Mouse (Mus musculus): ENCODE data around the gene Dera. TPM values are rescaled to one million over a fixed set of nuclear protein-coding genes. Genes with fewer than 3 reads are reported as not detected.
A peak's percentile ranks its signal among the peaks of the same experiment; 100 is the strongest.

Gene Dera
- polyA plus RNA-seq, 1 experiment from 2014 or later, result 11.1 TPM

DNA sequence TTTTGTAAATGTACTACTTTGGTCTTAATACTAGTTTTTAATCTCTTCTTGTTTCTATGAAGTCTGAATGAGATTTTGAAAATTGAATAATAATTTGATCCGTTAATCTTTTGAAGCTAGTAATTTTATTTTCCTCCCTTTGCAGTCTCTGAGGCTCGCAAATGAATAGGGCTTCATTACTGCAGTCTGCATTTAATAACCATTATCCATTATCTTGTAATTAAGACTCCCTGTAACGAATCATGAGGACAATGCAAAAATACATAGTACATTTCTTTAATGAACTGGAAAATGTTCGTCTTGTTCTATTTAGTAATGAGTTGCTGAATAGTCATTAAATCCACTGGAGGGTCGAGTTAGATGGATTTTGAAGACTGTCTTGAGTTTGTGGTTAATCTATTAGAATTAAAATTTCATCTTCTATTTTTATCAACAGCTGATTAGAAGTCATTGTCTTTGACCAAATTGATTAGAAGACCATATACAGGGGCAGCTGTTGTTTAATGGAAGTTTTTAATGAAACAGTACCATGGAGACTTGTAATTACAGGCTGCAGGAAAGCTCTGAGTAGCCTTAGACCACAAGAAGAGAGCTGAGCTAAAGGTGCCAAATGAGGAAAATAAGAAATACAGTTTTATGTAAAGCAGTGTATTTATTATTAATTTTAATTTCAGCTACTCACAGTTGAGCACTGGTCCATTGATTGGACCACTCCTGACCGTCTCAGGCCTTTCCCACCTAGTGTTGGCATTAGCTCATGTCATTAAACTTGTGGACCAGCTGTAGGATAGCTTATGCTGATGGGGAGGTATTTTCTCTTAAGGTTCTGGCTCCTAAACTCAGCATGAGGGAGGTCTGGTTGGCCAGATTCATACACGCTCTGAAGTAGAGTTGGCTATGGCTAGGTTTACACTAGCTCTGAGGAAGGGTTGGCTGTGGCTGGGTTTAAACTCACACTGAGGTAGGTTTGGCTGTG is 70.0 kb downstream of the Dera start:
- Histone ChIP-seq H3K4me2 (no peak overlapping the region), H3K4me1 (no peaks in the 10 kb centered on the region), H3K9me3 (no peaks in the 10 kb centered on the region), H3K36me3 (replicated peaks) (no peaks in the 10 kb centered on the region), H3K9ac (no peak overlapping the region), H3K27ac (no peak overlapping the region), H3K27me3 (replicated peaks) (no peaks in the 10 kb centered on the region), H3K4me3 (no peak overlapping the region)
- ATAC-seq (replicated peaks), result no peak
- 65% methylated on average over 7 of the region's 7 CpGs for WGBS

GRCm38 (mm10) chr6:137825022-137825613 is 70.8 kb downstream of the Dera start:
- no peak overlapping the region for H3K4me3 ChIP-seq
- no peak; the same call in 1 of the 2 replicates for ATAC-seq (replicated peaks)
- H3K27ac ChIP-seq, result no peak overlapping the region
- no peak overlapping the region for H3K4me2 ChIP-seq
- no peaks in the 10 kb centered on the region for H3K27me3 ChIP-seq (replicated peaks)
- H3K4me1 ChIP-seq, result no peaks in the 10 kb centered on the region
- no peak overlapping the region for H3K9ac ChIP-seq
- WGBS, result 91% methylated on average over 5 of the region's 5 CpGs
- H3K9me3 ChIP-seq, result no peaks in the 10 kb centered on the region
- no peaks in the 10 kb centered on the region for H3K36me3 ChIP-seq (replicated peaks)

DNA sequence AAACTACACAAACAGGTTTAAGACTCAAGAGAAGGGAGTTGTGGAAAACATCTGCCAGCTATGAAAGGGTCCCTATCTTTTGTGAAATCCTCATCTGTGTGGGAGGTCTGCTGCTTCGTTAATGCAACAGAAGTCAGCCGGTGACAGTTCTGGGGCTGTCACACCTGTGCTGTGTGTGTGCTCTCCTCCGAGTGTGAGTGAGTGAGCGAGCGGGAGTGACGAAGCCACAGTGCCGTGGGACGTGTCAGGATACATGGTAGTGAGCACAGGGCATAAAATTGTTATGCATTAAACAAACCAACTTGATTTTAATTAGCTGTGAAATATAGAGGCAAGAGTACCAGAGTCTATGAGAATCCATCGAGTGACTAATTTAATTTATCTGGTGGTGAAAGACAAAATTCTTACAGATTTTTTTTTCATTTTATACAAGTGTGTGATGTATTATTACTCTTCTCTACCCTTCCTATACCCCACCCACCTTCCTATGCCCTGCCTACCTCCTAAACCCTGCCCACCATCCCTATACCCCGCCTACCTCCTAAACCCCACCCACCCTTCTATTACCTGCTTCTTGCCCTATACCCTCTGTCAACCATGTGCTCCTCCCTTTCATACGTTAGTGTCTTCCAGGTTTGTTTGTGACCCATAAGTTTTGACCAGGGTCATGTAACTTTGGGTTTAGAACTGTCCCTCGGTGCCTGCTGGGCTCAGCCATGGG is 74.9 kb downstream of the Dera start:
- Histone ChIP-seq H3K4me2 (no peak overlapping the region), H3K9ac (no peak overlapping the region), H3K4me3 (no peak overlapping the region), H3K27me3 (replicated peaks) (no peaks in the 10 kb centered on the region), H3K4me1 (no peaks in the 10 kb centered on the region), H3K27ac (no peak overlapping the region), H3K9me3 (no peaks in the 10 kb centered on the region), H3K36me3 (replicated peaks) (no peaks in the 10 kb centered on the region)
- ATAC-seq (replicated peaks), result peak; percentile 69
- 84% methylated on average over 12 of the region's 12 CpGs for WGBS

GRCm38 (mm10) chr6:137836799-137837198 is 82.5 kb downstream of the Dera start:
- 93% methylated on average over 13 of the region's 13 CpGs for WGBS
- no peak for ATAC-seq (replicated peaks)
- H3K27me3 ChIP-seq (replicated peaks), result no peaks in the 10 kb centered on the region

DNA sequence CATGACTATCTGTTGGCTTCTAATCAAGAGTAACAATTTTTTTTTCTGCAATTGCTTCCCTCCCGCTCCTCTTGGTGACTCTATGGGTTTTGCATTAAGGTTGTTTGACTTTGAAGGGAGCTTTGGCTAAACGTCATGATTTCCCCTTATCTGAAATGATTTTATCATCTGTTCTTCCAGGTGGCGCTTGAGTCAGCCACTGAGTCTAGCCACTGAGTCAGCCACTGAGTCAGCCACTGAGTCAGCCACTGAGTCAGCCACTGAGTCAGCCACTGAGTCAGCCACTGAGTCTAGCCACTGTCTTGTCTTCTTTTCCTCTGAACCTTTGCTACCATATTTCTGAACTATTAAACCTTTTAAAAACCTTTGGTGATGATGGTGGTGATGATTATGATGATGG is 89.0 kb downstream of the Dera start:
- no peak for ATAC-seq (replicated peaks)
- Histone ChIP-seq H3K27ac (no peak overlapping the region), H3K4me1 (no peaks in the 10 kb centered on the region)

More at GRCm38 (mm10) chr6:137836799-137837198, 82.5 kb downstream of the Dera start:
- Histone ChIP-seq H3K27ac (no peak overlapping the region), H3K9ac (no peak overlapping the region), H3K9me3 (no peaks in the 10 kb centered on the region), H3K4me2 (no peak overlapping the region), H3K4me1 (no peaks in the 10 kb centered on the region), H3K4me3 (no peak overlapping the region), H3K36me3 (replicated peaks) (no peaks in the 10 kb centered on the region)

DNA sequence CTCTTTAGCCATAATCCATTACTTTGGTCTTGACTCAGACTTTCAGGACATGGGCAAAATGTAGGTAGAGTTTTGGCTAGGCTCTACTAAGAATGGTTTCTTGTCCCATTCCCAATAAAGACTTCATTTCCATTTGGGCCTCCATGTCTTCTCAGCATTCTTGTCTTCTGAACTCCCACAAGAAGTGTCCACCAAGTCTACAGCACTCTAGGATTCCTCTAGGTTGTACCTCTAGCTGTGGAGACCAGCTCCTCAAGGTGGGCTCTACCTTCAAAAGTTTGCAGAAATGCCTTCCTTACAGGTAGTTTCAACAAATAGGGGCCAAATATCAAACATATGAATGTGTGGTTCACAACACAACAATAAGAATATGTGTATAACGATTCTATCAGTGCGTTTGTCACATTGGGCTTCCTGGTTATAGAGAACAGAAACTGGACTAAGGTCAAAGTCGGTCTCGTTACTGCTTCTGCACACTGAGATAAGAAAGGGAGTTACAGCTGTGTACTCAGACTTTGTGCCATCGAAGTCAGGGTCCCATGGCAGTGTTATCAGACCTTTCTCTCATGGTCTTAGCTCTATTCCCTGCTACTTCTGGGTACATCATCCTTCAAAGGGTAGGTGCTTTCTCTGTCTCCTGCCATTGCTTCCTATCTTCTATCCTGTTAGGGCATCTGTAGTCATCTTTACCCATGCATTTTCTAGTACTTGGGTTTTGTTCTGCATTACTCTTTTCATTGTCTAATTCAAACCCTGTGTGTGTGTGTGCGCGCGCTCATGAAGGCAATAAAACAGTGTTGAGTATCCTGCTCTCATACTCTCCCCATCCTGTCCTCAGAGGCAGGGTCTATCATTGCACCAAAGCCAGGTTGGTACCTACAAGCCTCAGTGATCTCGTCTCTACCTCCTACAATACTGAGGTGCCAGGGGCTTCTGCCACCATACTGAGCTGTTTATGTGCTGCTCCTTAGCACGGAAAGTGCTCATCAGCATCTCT is 103.2 kb downstream of the Dera start:
- H3K36me3 ChIP-seq (replicated peaks), result no peaks in the 10 kb centered on the region
- H3K4me1 ChIP-seq, result no peaks in the 10 kb centered on the region
- no peak overlapping the region for H3K4me2 ChIP-seq
- 93% methylated on average over 10 of the region's 10 CpGs for WGBS
- no peak overlapping the region for H3K4me3 ChIP-seq
- ATAC-seq (replicated peaks), result no peak
- no peaks in the 10 kb centered on the region for H3K9me3 ChIP-seq
- no peaks in the 10 kb centered on the region for H3K27me3 ChIP-seq (replicated peaks)
- no peak overlapping the region for H3K9ac ChIP-seq
- H3K27ac ChIP-seq, result no peak overlapping the region

More for the DNA sequence above, 89.0 kb downstream of the Dera start:
- Histone ChIP-seq H3K9me3 (no peaks in the 10 kb centered on the region), H3K9ac (no peak overlapping the region), H3K27me3 (replicated peaks) (no peaks in the 10 kb centered on the region), H3K4me2 (no peak overlapping the region), H3K4me3 (no peak overlapping the region), H3K36me3 (replicated peaks) (no peaks in the 10 kb centered on the region)
- WGBS, result 93% methylated on average over 3 of the region's 3 CpGs

DNA sequence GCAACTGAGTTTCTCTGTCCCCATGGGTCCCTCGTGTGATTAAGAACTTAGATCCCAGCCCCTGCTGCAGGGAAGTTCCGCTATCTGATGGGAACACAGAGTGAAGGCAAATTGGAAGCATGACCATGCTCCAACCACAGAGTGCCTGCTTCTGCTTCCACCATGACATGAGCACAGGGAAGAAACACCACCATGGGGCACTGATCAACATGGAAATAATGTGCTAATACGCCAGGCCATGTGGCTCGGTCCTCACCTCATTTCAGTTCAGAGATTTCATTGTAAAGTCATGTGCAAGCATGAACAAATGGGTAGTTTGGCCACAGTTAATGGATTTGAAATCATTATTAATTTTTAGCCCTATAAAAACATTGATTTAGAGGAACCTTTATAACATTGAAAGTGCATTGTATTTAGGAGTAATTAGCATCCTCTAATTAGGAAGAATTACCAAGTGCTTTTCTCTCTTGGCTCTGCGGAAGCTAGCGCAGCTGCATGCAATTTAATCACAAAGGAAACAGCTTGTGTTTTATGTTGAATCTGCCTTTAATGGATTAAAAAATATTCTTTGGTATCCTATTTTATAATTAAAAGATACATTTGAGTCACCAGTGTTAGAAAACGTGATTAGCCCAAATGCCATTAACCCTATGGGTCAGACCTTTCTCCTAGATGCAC is 115.7 kb downstream of the Dera start:
- 75% methylated on average over 7 of the region's 7 CpGs for WGBS
- H3K4me2 ChIP-seq, result no peak overlapping the region
- H3K4me1 ChIP-seq, result no peaks in the 10 kb centered on the region
- no peaks in the 10 kb centered on the region for H3K27me3 ChIP-seq (replicated peaks)
- ATAC-seq (replicated peaks), result no peak
- H3K9ac ChIP-seq, result no peak overlapping the region
- no peaks in the 10 kb centered on the region for H3K36me3 ChIP-seq (replicated peaks)
- no peak overlapping the region for H3K27ac ChIP-seq
- H3K9me3 ChIP-seq, result no peaks in the 10 kb centered on the region
- no peak overlapping the region for H3K4me3 ChIP-seq

GRCm38 (mm10) chr6:137870667-137871066 is 116.3 kb downstream of the Dera start:
- no peak for ATAC-seq (replicated peaks)

GRCm38 (mm10) chr6:137872055-137872735 is 117.8 kb downstream of the Dera start:
- Histone ChIP-seq H3K4me1 (no peaks in the 10 kb centered on the region), H3K36me3 (replicated peaks) (no peaks in the 10 kb centered on the region), H3K4me2 (no peak overlapping the region), H3K27me3 (replicated peaks) (no peaks in the 10 kb centered on the region), H3K4me3 (no peak overlapping the region), H3K27ac (no peak overlapping the region), H3K9ac (no peak overlapping the region), H3K9me3 (no peaks in the 10 kb centered on the region)
- ATAC-seq (replicated peaks), result peak; percentile 63; the same call in 1 of the 2 replicates
- WGBS, result 40% methylated on average over 17 of the region's 17 CpGs

More at GRCm38 (mm10) chr6:137870667-137871066, 116.3 kb downstream of the Dera start:
- Histone ChIP-seq H3K27me3 (replicated peaks) (no peaks in the 10 kb centered on the region), H3K36me3 (replicated peaks) (no peaks in the 10 kb centered on the region), H3K4me2 (no peak overlapping the region), H3K4me1 (no peaks in the 10 kb centered on the region), H3K4me3 (no peak overlapping the region), H3K9me3 (no peaks in the 10 kb centered on the region), H3K27ac (no peak overlapping the region), H3K9ac (no peak overlapping the region)
- 81% methylated on average over 6 of the region's 6 CpGs for WGBS

DNA sequence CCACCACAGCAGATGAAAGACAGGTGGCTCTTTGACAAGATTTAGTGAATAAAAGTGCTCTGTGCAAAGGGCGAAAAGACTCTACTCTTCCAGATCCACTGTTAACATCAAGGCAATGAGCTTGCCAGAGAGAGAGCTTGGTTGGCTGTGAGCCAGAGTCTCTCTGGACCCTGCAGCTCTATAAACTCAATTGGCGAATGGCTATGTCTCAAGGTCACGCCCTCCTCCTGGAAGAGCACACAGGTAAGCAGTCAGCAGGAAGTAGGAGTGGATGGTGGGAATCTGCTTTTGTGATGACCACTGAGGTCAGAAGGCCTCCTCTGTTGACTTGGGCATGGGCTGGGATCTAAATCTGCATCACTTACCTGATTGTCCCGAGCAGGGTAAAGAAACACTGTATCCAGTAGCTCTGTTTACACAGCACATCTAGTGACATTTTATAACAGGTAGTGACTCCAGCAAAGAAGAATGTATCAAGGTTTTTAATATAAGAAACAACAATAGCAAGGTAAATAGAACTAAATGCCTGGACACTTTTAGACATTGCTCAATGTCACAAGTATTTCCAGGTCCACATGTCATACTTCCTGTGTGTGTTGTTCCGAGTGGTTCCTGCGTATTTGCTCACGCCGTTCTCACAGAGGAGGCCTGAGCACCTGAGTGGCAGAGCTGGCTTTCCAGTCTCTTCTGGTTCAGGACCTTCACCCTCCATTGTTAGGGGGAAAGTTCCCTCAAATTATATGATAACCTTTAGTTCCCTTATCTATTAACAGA is 120.3 kb downstream of the Dera start:
- ATAC-seq (replicated peaks), result no peak
- Histone ChIP-seq H3K27ac (no peak overlapping the region), H3K4me2 (no peak overlapping the region), H3K4me3 (no peak overlapping the region), H3K9ac (no peak overlapping the region), H3K4me1 (no peaks in the 10 kb centered on the region), H3K36me3 (replicated peaks) (no peaks in the 10 kb centered on the region), H3K9me3 (no peaks in the 10 kb centered on the region), H3K27me3 (replicated peaks) (no peaks in the 10 kb centered on the region)
- 90% methylated on average over 8 of the region's 8 CpGs for WGBS
